Mouse (Mus musculus) MEL (cell line): ENCODE data around the gene 2300003K06Rik. TPM values are rescaled to one million over a fixed set of nuclear protein-coding genes. Genes with fewer than 3 reads are reported as not detected.
"Not testable (repeated sequence)": the region's sequence is repeated elsewhere in the genome, so short reads cannot be mapped to it uniquely, and the experiment has no call there.

ENCODE experiments used
- DNase-seq: peaks from one replicate; pipeline ENCODE4 v3.0.0; 2011; ENCODE audit warnings: low read depth, low spot score
- H3K27ac ChIP-seq: 2 replicates; pipeline ENCODE4 v1.5.1; 2012; ENCODE audit warnings: low read depth, mild to moderate bottlenecking, control low read depth, low read length, moderate library complexity; ENCODE audit not compliant: control insufficient read depth
- H3K27me3 ChIP-seq, 2 experiments: fragments of 150-350 bp in 1 of 2; sonication (generic) in 1 of 2; 2 replicates each; pipeline ENCODE4 v1.6.1; 2012; ENCODE audit warnings: low read length in 2 of 2, mild to moderate bottlenecking in 2 of 2, improper control_type of control experiment in 1 of 2, moderate library complexity in 1 of 2; ENCODE audit not compliant: insufficient read depth in 2 of 2, control insufficient read depth in 1 of 2
- H3K36me3 ChIP-seq, 2 experiments: 2 replicates each; pipeline ENCODE4 v1.6.1; 2012 to 2014; ENCODE audit warnings: low read length in 2 of 2, improper control_type of control experiment in 1 of 2, inconsistent platforms in 1 of 2, mild to moderate bottlenecking in 1 of 2; ENCODE audit not compliant: insufficient read depth in 2 of 2, control insufficient read depth in 1 of 2
- H3K4me1 ChIP-seq, 2 experiments: fragments of 150-350 bp in 1 of 2; sonication (generic) in 1 of 2; 2 replicates each; pipeline ENCODE4 v1.6.1; 2012; ENCODE audit warnings: low read length in 2 of 2, improper control_type of control experiment in 1 of 2, mild to moderate bottlenecking in 1 of 2; ENCODE audit not compliant: insufficient read depth in 2 of 2, control insufficient read depth in 1 of 2
- H3K4me3 ChIP-seq, 2 experiments: fragments of 150-350 bp in 1 of 2; sonication (generic) in 1 of 2; 2 replicates each; pipeline ENCODE4 v1.5.1; 2012; ENCODE audit warnings: low read depth in 2 of 2, low read length in 2 of 2, mild to moderate bottlenecking in 2 of 2, moderate library complexity in 2 of 2, control low read depth in 1 of 2, improper control_type of control experiment in 1 of 2; ENCODE audit not compliant: control insufficient read depth in 1 of 2, insufficient read depth in 1 of 2
- H3K79me2 ChIP-seq: 2 replicates; pipeline ENCODE4 v1.6.1; 2012; ENCODE audit warnings: mild to moderate bottlenecking, low read length, moderate library complexity; ENCODE audit not compliant: control insufficient read depth, poor library complexity, insufficient read depth
- H3K9ac ChIP-seq: 2 replicates; pipeline ENCODE4 v1.6.1; 2012; ENCODE audit warnings: low read depth, mild to moderate bottlenecking, control low read depth, low read length, moderate library complexity; ENCODE audit not compliant: control insufficient read depth, poor library complexity, severe bottlenecking
- H3K9me3 ChIP-seq: fragments of 150-350 bp; sonication (generic); replicated peaks from 2 replicates; pipeline ENCODE4 v1.6.1; 2012; ENCODE audit warnings: mild to moderate bottlenecking, low read length, improper control_type of control experiment, moderate library complexity; ENCODE audit not compliant: insufficient read depth
- BHLHE40 ChIP-seq: IDR thresholded peaks from 2 replicates; pipeline ENCODE4 v1.6.1; 2012; ENCODE audit warnings: low read depth, mild to moderate bottlenecking, inconsistent platforms, low read length, improper control_type of control experiment, borderline replicate concordance
- CHD1 ChIP-seq: IDR thresholded peaks from 2 replicates; pipeline ENCODE4 v1.6.1; 2012; ENCODE audit warnings: low read depth, mild to moderate bottlenecking, inconsistent platforms, low read length, improper control_type of control experiment
- E2F4 ChIP-seq: IDR thresholded peaks from 2 replicates; pipeline ENCODE4 v1.6.1; 2011; ENCODE audit warnings: low read depth, low read length, improper control_type of control experiment, borderline replicate concordance
- EP300 ChIP-seq, 2 experiments: IDR thresholded peaks; 2 replicates each; pipeline ENCODE4 v1.6.1; 2011; ENCODE audit warnings: improper control_type of control experiment in 2 of 2, low read length in 2 of 2, low read depth in 1 of 2, mild to moderate bottlenecking in 1 of 2
- JUND ChIP-seq: IDR thresholded peaks from 2 replicates; pipeline ENCODE4 v1.6.1; 2011; ENCODE audit warnings: low read depth, mild to moderate bottlenecking, improper control_type of control experiment, low read length
- MAZ ChIP-seq: IDR thresholded peaks from 2 replicates; pipeline ENCODE4 v1.6.1; 2012; ENCODE audit warnings: low read depth, mild to moderate bottlenecking, inconsistent platforms, low read length, improper control_type of control experiment
- MEF2A ChIP-seq: IDR thresholded peaks from 2 replicates; pipeline ENCODE4 v1.6.1; 2014; ENCODE audit warnings: low read depth, mild to moderate bottlenecking, inconsistent platforms, low read length, improper control_type of control experiment; ENCODE audit not compliant: poor library complexity, insufficient replicate concordance, severe bottlenecking; ENCODE audit errors: extremely low read depth
- MXI1 ChIP-seq: IDR thresholded peaks from 2 replicates; pipeline ENCODE4 v1.6.1; 2011; ENCODE audit warnings: mild to moderate bottlenecking, low read depth, low read length, improper control_type of control experiment
- NRF1 ChIP-seq: IDR thresholded peaks from 2 replicates; pipeline ENCODE4 v1.6.1; 2014; ENCODE audit warnings: low read depth, mild to moderate bottlenecking, inconsistent platforms, low read length, improper control_type of control experiment, moderate library complexity; ENCODE audit not compliant: poor library complexity, insufficient read depth, severe bottlenecking
- POLR2A ChIP-seq, 2 experiments: IDR thresholded peaks; 2 replicates each; pipeline ENCODE4 v1.6.1; 2011 to 2012; ENCODE audit warnings: low read length in 2 of 2, mild to moderate bottlenecking in 2 of 2, control low read depth in 1 of 2, improper control_type of control experiment in 1 of 2, low read depth in 1 of 2, moderate library complexity in 1 of 2; ENCODE audit not compliant: control insufficient read depth in 1 of 2, insufficient read depth in 1 of 2, poor library complexity in 1 of 2
- RCOR1 ChIP-seq: IDR thresholded peaks from 2 replicates; pipeline ENCODE4 v1.6.1; 2012; ENCODE audit warnings: low read depth, mild to moderate bottlenecking, inconsistent platforms, low read length, improper control_type of control experiment
- UBTF ChIP-seq: IDR thresholded peaks from 2 replicates; pipeline ENCODE4 v1.6.1; 2012; ENCODE audit warnings: low read depth, mild to moderate bottlenecking, inconsistent platforms, low read length, improper control_type of control experiment, moderate library complexity, borderline replicate concordance; ENCODE audit not compliant: insufficient read depth
- ZKSCAN1 ChIP-seq: IDR thresholded peaks from 2 replicates; pipeline ENCODE4 v1.6.1; 2012; ENCODE audit warnings: low read depth, mild to moderate bottlenecking, inconsistent platforms, low read length, improper control_type of control experiment, moderate library complexity
- ZMIZ1 ChIP-seq: IDR thresholded peaks from 2 replicates; pipeline ENCODE4 v1.6.1; 2012; ENCODE audit warnings: low read depth, mild to moderate bottlenecking, inconsistent platforms, low read length, improper control_type of control experiment, moderate library complexity
- ZNF384 ChIP-seq: IDR thresholded peaks from 2 replicates; pipeline ENCODE4 v1.6.1; 2012; ENCODE audit warnings: low read depth, mild to moderate bottlenecking, inconsistent platforms, low read length, improper control_type of control experiment
- polyA plus RNA-seq, 2 experiments: library from polyadenylated mRNA; stranded (reverse) in 1 of 2; unstranded in 1 of 2; fragments of >175 nt in 1 of 2; fragments of >200 nt in 1 of 2; gene quantifications; 2 replicates each; pipeline versions ENCODE4 v1.2.1 to v1.2.4; 2012; ENCODE audit warnings: low replicate concordance in 2 of 2, low read depth in 1 of 2; ENCODE audit not compliant: insufficient read length in 2 of 2, insufficient read depth in 1 of 2, missing spikeins in 1 of 2
- total RNA-seq: library from RNA; depleted of rRNA; stranded (reverse); fragments of 300-350 nt; gene quantifications from 2 replicates; pipeline ENCODE4 v1.2.3, GENCODE M21; 2012; rRNA removed

The 2300003K06Rik gene
- total RNA-seq (not detected in 2 replicates), polyA plus RNA-seq (not detected)

GRCm38 (mm10) chr11:99837966-99838365 is at the start of gene 2300003K06Rik:
Gene 2300003K06Rik (minus strand): TSS chr11:99838066.
- H3K4me3 ChIP-seq: no peak within 1 kb of the TSS
- no peaks in the 10 kb centered on the region for H3K9me3 ChIP-seq
- H3K4me1 ChIP-seq: no peaks in the 10 kb centered on the region
- no peaks in the 10 kb centered on the region for H3K79me2 ChIP-seq
- DNase-seq: no peak
- H3K27ac ChIP-seq: no peak within 1 kb of the TSS
- no peaks in the 10 kb centered on the region for H3K36me3 ChIP-seq
- TF ChIP-seq MXI1 (no peak), MAZ (no peak), RCOR1 (no peak), UBTF (no peak), BHLHE40 (no peak), ZKSCAN1 (no peak), JUND (no peak), CHD1 (no peak), MEF2A (no peak), NRF1 (no peak), ZNF384 (no peak), POLR2A (IDR thresholded peaks at IDR 0.05; ENCODE audit: control insufficient read depth in 1 of 2, insufficient read depth in 1 of 2, low read depth in 1 of 2, low read length in 2 of 2, poor library complexity in 1 of 2) (no peak), E2F4 (no peak), ZMIZ1 (no peak), EP300 (IDR thresholded peaks at IDR 0.05; ENCODE audit: low read depth in 1 of 2, low read length in 2 of 2) (no peak)
- H3K27me3 ChIP-seq: no peaks in the 10 kb centered on the region
- H3K9ac ChIP-seq: no peak within 1 kb of the TSS

- not testable (repeated sequence) for H3K79me2 ChIP-seq, H3K4me1 ChIP-seq, H3K36me3 ChIP-seq, DNase-seq, H3K9me3 ChIP-seq, H3K27me3 ChIP-seq, H3K4me3 ChIP-seq, H3K9ac ChIP-seq, H3K27ac ChIP-seq
These were observed 41.0 kb upstream of the 2300003K06Rik start, which contains the start of gene Gm11567 for GRCm38 (mm10) chr11:99878887-99879286. Gene Gm11567 (plus strand): TSS chr11:99879187.

- not testable (repeated sequence) for DNase-seq, H3K36me3 ChIP-seq, H3K4me1 ChIP-seq, H3K27me3 ChIP-seq, H3K79me2 ChIP-seq, H3K9me3 ChIP-seq, H3K4me3 ChIP-seq, H3K9ac ChIP-seq, H3K27ac ChIP-seq
These were observed 35.2 kb upstream of the 2300003K06Rik start, which contains the start of gene Krtap9-1 for GRCm38 (mm10) chr11:99873089-99873488. Gene Krtap9-1 (plus strand): TSS chr11:99873389.

- not testable (repeated sequence) for H3K79me2 ChIP-seq, H3K4me3 ChIP-seq, H3K4me1 ChIP-seq, H3K9me3 ChIP-seq, DNase-seq, H3K27me3 ChIP-seq, H3K36me3 ChIP-seq, H3K9ac ChIP-seq, H3K27ac ChIP-seq
These were observed 26.3 kb upstream of the 2300003K06Rik start, which contains the start of gene Gm11559 for GRCm38 (mm10) chr11:99864176-99864575. Gene Gm11559 (plus strand): TSS chr11:99864476.
